Mouse (Mus musculus): ENCODE data around the gene Tln2. TPM values are rescaled to one million over a fixed set of nuclear protein-coding genes. Genes with fewer than 3 reads are reported as not detected.

Tln2 gene
- 15.9 and 22.6 TPM in 2 replicates for polyA plus RNA-seq (2014; fragmentation: Nextera tagmentation; extraction: Ambion mirVana)

DNA sequence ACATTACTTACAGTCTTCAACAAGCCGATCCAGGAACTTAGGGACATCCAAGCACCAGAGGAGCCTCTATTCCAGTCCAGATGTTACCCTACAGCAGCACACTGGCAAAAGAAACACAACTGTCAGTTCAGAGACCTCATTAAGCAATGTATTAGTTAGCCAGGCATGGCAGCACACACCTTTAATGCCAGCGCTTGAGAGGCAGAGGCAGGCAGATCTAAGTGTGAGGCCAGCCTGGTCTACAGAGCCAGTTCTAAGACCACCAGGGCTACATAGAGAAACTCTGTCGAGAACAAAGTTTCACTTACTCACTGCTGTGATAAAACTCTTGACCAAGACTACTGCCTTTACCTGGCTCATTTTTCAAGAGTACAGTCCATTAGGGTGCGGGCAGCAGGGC lies at the start of gene Tln2:
Gene Tln2, minus strand, starts transcription at position 101 of the 400 bp plus-strand sequence.
- no peak within 1 kb of the TSS for H3K4me2 ChIP-seq (replicated peaks; ENCODE audit: low read depth, low read length)
- H3K4me3 ChIP-seq (ENCODE audit: low read depth, low read length): no peak within 1 kb of the TSS
- 96% methylated on average over 4 of the region's 4 CpGs for WGBS
- no peak within 1 kb of the TSS for H3K9ac ChIP-seq (ENCODE audit: low read depth, low read length)
- DNase-seq (ENCODE audit: low spot score) (no peak), ATAC-seq (ENCODE audit: low FRiP score) (no peak)
- H3K9me3 ChIP-seq (ENCODE audit: control insufficient read depth, low read length): no peaks in the 10 kb centered on the region
- no peaks in the 10 kb centered on the region for H3K4me1 ChIP-seq (replicated peaks; ENCODE audit: control insufficient read depth, insufficient read depth, low read length)
- no peaks in the 10 kb centered on the region for H3K27me3 ChIP-seq (ENCODE audit: control insufficient read depth, insufficient read depth, low read length)
- H3K36me3 ChIP-seq (ENCODE audit: control insufficient read depth, insufficient read depth, low read length): no peaks in the 10 kb centered on the region
- H3K27ac ChIP-seq (ENCODE audit: low read depth, low read length): no peak within 1 kb of the TSS

DNA sequence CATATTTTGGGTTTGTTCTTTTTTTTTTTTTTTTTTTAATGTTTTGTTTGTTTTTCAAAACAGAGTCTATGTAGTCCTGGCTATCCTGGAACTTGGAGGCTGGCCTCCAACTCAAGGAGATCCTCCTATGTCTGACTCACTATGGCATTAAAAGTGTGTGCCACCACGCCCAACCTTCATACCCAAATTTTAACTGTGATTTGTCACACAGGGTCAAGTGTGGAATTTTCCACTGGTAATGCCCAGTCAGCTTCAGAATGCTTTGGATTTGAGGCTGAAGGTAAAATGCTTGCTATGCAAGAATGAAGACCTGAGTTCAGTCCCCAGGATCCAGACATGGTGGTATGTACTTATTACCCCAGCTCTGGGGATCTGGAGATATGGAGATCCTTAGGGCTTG lies 49.7 kb upstream of the Tln2 start:
- no peaks in the 10 kb centered on the region for H3K36me3 ChIP-seq (ENCODE audit: control insufficient read depth, insufficient read depth, low read length)
- DNase-seq (ENCODE audit: low spot score) (no peak), ATAC-seq (ENCODE audit: low FRiP score) (no peak)
- no peaks in the 10 kb centered on the region for H3K9me3 ChIP-seq (ENCODE audit: control insufficient read depth, low read length)
- H3K4me2 ChIP-seq (replicated peaks; ENCODE audit: low read depth, low read length): no peak overlapping the region
- H3K4me3 ChIP-seq (ENCODE audit: low read depth, low read length): no peak overlapping the region
- H3K27me3 ChIP-seq (ENCODE audit: control insufficient read depth, insufficient read depth, low read length): no peaks in the 10 kb centered on the region
- H3K4me1 ChIP-seq (replicated peaks; ENCODE audit: control insufficient read depth, insufficient read depth, low read length): no peaks in the 10 kb centered on the region
- no peak overlapping the region for H3K27ac ChIP-seq (ENCODE audit: low read depth, low read length)
- 87% methylated on average over 1 of the region's 1 CpGs for WGBS
- H3K9ac ChIP-seq (ENCODE audit: low read depth, low read length): no peak overlapping the region

DNA sequence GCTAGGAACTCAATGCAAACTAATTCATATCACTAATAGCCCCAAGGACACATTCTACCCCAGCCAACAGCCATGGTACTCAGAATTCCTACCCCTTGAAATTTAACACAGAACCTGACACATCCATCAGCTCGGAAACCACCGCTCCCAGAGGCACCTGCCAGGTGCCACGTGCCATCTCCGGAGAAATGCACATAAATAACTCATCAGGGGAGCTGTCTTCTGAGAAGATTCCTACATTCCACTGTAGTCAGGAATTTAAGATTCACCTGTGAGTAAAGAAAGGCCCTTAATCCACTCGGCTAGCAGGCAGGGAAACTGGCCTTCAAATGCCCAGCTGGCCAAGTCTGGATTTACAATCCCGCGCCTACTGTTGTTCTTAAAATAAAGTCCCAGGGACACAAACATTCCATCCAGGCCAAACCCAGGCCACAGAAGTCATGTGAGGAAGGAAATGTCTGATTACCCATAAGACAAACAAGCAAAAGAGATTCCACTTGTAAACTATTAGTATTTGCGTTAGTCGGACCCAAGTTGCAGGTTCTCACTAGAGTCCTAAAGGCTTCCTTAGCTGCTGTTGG lies 48.4 kb upstream of the Tln2 start:
- Histone ChIP-seq H3K27ac (ENCODE audit: low read depth, low read length) (no peak overlapping the region), H3K9ac (ENCODE audit: low read depth, low read length) (no peak overlapping the region), H3K4me2 (replicated peaks; ENCODE audit: low read depth, low read length) (no peak overlapping the region), H3K4me3 (ENCODE audit: low read depth, low read length) (no peak overlapping the region), H3K36me3 (ENCODE audit: control insufficient read depth, insufficient read depth, low read length) (no peaks in the 10 kb centered on the region), H3K4me1 (replicated peaks; ENCODE audit: control insufficient read depth, insufficient read depth, low read length) (no peaks in the 10 kb centered on the region), H3K27me3 (ENCODE audit: control insufficient read depth, insufficient read depth, low read length) (no peaks in the 10 kb centered on the region), H3K9me3 (ENCODE audit: control insufficient read depth, low read length) (no peaks in the 10 kb centered on the region)
- WGBS: 79% methylated on average over 9 of the region's 9 CpGs
- ATAC-seq (ENCODE audit: low FRiP score) (no peak), DNase-seq (ENCODE audit: low spot score) (no peak)

DNA sequence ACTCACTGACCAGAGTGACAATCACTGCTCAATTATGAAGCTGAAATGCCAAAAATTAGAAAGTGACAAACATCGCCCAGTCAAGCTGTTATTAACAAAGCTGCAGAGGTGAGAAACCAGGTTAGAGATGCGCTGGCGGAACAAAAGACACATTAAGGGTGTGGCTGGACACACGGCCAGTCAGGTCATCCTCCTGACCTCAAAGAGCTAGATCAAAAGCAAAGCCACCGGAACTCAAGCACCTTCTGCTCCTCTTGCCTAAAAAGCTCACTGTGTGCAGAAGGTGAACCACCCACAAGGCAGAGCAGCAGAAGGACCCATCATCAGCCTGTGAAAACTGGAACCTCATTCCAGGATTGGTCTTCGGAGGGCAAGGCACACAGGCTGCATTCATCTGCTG lies 47.8 kb upstream of the Tln2 start:
- Histone ChIP-seq H3K9ac (ENCODE audit: low read depth, low read length) (no peak overlapping the region), H3K4me1 (replicated peaks; ENCODE audit: control insufficient read depth, insufficient read depth, low read length) (no peaks in the 10 kb centered on the region), H3K27me3 (ENCODE audit: control insufficient read depth, insufficient read depth, low read length) (no peaks in the 10 kb centered on the region), H3K9me3 (ENCODE audit: control insufficient read depth, low read length) (no peaks in the 10 kb centered on the region), H3K36me3 (ENCODE audit: control insufficient read depth, insufficient read depth, low read length) (no peaks in the 10 kb centered on the region), H3K27ac (ENCODE audit: low read depth, low read length) (no peak overlapping the region), H3K4me3 (ENCODE audit: low read depth, low read length) (no peak overlapping the region), H3K4me2 (replicated peaks; ENCODE audit: low read depth, low read length) (no peak overlapping the region)
- DNase-seq (ENCODE audit: low spot score): no peak
- 86% methylated on average over 6 of the region's 6 CpGs for WGBS
- ATAC-seq (ENCODE audit: low FRiP score): no peak

DNA sequence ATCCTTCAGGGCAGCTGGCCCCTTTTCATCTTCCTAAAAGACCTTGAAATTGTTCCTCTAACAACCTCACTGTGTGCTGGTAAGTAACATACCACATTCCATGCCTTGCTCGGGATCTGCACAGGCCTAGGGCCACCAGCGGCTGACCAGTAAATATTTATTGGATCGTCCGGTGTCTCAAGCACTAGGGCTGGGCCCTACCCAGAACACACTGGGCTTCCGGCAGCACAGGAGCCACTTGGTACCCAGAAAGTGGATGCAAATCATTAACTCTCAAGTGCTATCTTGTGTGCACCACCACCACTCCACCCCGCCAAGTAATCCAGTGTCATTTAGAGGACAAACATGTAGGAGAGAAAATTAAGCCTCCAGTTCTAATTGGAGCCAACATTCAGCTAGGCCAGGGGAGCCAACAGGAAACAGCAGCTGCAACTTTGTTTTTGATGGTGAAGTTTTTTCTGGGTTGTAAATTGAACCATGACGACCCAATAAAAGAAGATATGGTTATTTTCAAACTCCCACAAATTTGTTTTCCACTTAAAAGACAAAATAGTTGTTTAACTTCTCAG lies 46.4 kb upstream of the Tln2 start:
- no peak overlapping the region for H3K4me3 ChIP-seq (ENCODE audit: low read depth, low read length)
- H3K27me3 ChIP-seq (ENCODE audit: control insufficient read depth, insufficient read depth, low read length): no peaks in the 10 kb centered on the region
- no peak for ATAC-seq (ENCODE audit: low FRiP score)
- no peak overlapping the region for H3K27ac ChIP-seq (ENCODE audit: low read depth, low read length)
- no peak for DNase-seq (ENCODE audit: low spot score)
- WGBS: 79% methylated on average over 7 of the region's 7 CpGs
- no peak overlapping the region for H3K4me2 ChIP-seq (replicated peaks; ENCODE audit: low read depth, low read length)
- H3K36me3 ChIP-seq (ENCODE audit: control insufficient read depth, insufficient read depth, low read length): no peaks in the 10 kb centered on the region
- H3K9me3 ChIP-seq (ENCODE audit: control insufficient read depth, low read length): no peaks in the 10 kb centered on the region
- no peak overlapping the region for H3K9ac ChIP-seq (ENCODE audit: low read depth, low read length)
- no peaks in the 10 kb centered on the region for H3K4me1 ChIP-seq (replicated peaks; ENCODE audit: control insufficient read depth, insufficient read depth, low read length)

DNA sequence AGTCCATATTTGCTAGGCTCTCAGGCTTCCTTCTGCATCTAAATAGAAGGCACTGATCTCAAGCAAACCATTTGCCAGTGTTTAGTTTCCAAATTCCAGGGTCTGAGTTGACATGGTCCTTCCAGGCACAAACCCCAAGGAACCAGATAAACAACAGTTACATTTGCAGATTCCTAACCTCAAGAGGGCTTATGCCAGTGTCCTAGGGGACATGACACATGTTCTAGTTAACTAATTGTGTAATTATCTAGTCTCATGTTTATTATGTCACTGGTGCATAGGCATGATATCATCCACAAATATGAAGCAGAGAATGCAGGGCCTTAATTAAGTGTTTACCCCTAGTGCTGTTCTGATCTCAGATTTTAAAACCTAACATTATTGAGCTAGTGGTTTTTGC lies 45.4 kb upstream of the Tln2 start:
- H3K4me3 ChIP-seq (ENCODE audit: low read depth, low read length): no peak overlapping the region
- no peaks in the 10 kb centered on the region for H3K36me3 ChIP-seq (ENCODE audit: control insufficient read depth, insufficient read depth, low read length)
- H3K9ac ChIP-seq (ENCODE audit: low read depth, low read length): no peak overlapping the region
- no peak for ATAC-seq (ENCODE audit: low FRiP score)
- no peaks in the 10 kb centered on the region for H3K27me3 ChIP-seq (ENCODE audit: control insufficient read depth, insufficient read depth, low read length)
- H3K4me1 ChIP-seq (replicated peaks; ENCODE audit: control insufficient read depth, insufficient read depth, low read length): no peaks in the 10 kb centered on the region
- no peaks in the 10 kb centered on the region for H3K9me3 ChIP-seq (ENCODE audit: control insufficient read depth, low read length)
- H3K27ac ChIP-seq (ENCODE audit: low read depth, low read length): no peak overlapping the region
- no peak overlapping the region for H3K4me2 ChIP-seq (replicated peaks; ENCODE audit: low read depth, low read length)
- no peak for DNase-seq (ENCODE audit: low spot score)

DNA sequence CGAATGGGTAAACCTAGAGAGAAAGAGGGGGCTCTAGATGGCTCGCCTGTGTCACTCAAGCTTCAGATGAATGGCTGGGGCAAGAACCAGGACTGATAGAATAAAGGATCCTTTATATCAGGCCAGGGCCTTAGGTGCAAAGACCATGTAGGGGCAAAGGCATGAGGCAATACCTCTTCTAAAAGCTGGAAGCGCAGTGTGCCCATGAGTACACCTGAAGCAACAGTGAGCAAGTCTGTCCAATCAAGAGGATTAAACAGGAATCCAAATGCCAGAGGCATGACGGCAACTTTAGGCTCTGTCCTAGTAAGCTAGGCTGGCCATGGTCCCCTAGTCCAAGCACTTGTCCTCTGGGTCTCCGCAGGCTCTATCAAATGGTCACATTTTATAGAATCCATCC lies 42.8 kb upstream of the Tln2 start:
- Histone ChIP-seq H3K4me2 (replicated peaks; ENCODE audit: low read depth, low read length) (no peak overlapping the region), H3K27ac (ENCODE audit: low read depth, low read length) (no peak overlapping the region), H3K4me1 (replicated peaks; ENCODE audit: control insufficient read depth, insufficient read depth, low read length) (no peaks in the 10 kb centered on the region), H3K36me3 (ENCODE audit: control insufficient read depth, insufficient read depth, low read length) (no peaks in the 10 kb centered on the region), H3K9me3 (ENCODE audit: control insufficient read depth, low read length) (no peaks in the 10 kb centered on the region), H3K27me3 (ENCODE audit: control insufficient read depth, insufficient read depth, low read length) (no peaks in the 10 kb centered on the region), H3K9ac (ENCODE audit: low read depth, low read length) (no peak overlapping the region), H3K4me3 (ENCODE audit: low read depth, low read length) (no peak overlapping the region)
- 90% methylated on average over 5 of the region's 5 CpGs for WGBS
- ATAC-seq (ENCODE audit: low FRiP score) (no peak), DNase-seq (ENCODE audit: low spot score) (no peak)

DNA sequence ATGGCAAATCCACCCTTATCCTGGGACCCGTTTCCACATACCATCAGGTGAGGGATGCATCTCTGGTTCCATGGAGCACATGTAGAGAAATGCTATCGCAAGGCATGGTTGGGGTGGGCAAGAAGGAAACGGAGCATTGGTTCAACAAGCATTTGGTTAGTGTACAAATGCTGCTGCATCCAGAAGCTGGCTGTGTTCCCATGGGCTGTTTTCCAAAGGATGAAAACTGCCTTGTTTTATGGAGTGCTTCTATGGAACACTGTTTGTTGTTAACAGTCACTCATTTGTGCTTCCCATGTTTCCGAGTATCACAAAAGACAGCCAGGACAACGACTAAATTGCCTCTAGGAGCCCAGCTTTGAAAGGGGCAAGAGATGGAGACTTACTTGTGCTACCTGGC lies 35.7 kb upstream of the Tln2 start:
- Histone ChIP-seq H3K27me3 (ENCODE audit: control insufficient read depth, insufficient read depth, low read length) (no peaks in the 10 kb centered on the region), H3K4me3 (ENCODE audit: low read depth, low read length) (no peak overlapping the region), H3K4me1 (replicated peaks; ENCODE audit: control insufficient read depth, insufficient read depth, low read length) (no peaks in the 10 kb centered on the region), H3K9ac (ENCODE audit: low read depth, low read length) (no peak overlapping the region), H3K4me2 (replicated peaks; ENCODE audit: low read depth, low read length) (no peak overlapping the region), H3K9me3 (ENCODE audit: control insufficient read depth, low read length) (no peaks in the 10 kb centered on the region), H3K27ac (ENCODE audit: low read depth, low read length) (no peak overlapping the region), H3K36me3 (ENCODE audit: control insufficient read depth, insufficient read depth, low read length) (no peaks in the 10 kb centered on the region)
- ATAC-seq (ENCODE audit: low FRiP score) (no peak), DNase-seq (ENCODE audit: low spot score) (no peak)
- 91% methylated on average over 5 of the region's 5 CpGs for WGBS

DNA sequence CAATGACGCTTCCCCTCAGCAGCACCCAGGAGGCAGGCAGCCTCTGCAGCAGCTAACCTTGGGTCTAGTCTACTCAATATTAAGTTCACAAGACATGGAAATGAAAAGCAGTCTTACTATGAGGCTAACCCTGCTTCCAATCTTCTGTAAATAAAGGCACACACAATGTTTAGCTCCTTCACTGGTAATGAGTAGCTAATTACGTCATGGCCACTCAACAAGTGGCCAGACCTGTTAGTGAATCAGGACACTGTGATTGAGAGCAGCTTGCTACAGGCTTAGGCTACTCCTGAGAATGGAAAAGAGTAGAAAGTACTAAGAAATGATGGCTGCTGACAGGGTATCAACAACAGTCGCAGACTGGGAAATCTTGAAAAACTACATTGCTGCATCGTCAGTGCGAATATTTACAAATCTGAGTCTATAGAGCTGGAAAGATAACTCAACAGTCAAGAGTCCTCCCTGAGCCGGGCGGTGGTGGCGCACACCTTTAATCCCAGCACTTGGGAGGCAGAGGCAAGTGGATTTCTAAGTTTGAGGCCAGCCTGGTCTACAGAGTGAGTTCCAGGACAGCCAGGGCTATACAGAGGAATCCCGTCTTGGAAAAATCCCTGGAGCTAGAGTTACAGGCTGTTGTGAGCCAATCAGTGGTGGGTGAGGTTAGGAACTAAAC lies 34.1 kb upstream of the Tln2 start:
- Histone ChIP-seq H3K4me2 (replicated peaks; ENCODE audit: low read depth, low read length) (no peak overlapping the region), H3K36me3 (ENCODE audit: control insufficient read depth, insufficient read depth, low read length) (no peaks in the 10 kb centered on the region), H3K9ac (ENCODE audit: low read depth, low read length) (no peak overlapping the region), H3K27me3 (ENCODE audit: control insufficient read depth, insufficient read depth, low read length) (no peaks in the 10 kb centered on the region), H3K9me3 (ENCODE audit: control insufficient read depth, low read length) (no peaks in the 10 kb centered on the region), H3K27ac (ENCODE audit: low read depth, low read length) (no peak overlapping the region), H3K4me3 (ENCODE audit: low read depth, low read length) (no peak overlapping the region), H3K4me1 (replicated peaks; ENCODE audit: control insufficient read depth, insufficient read depth, low read length) (no peaks in the 10 kb centered on the region)
- no peak for DNase-seq (ENCODE audit: low spot score)
- 92% methylated on average over 9 of the region's 9 CpGs for whole genome bisulfite sequencing
- ATAC-seq (ENCODE audit: low FRiP score): no peak
